Mouse (Mus musculus) ES-Bruce4 (cell line): ENCODE data around the gene Orc3.

ENCODE experiments used
- CTCF ChIP-seq: IDR thresholded peaks from one replicate; pipeline ENCODE4 v1.8.1; 2011; ENCODE audit warnings: low read depth, low read length
- EP300 ChIP-seq: IDR thresholded peaks from 2 replicates; pipeline ENCODE4 v1.6.1; 2011; ENCODE audit warnings: low read depth, low read length; ENCODE audit not compliant: insufficient read depth
- POLR2A ChIP-seq: IDR thresholded peaks from one replicate; pipeline ENCODE4 v1.8.1; 2011; ENCODE audit warnings: low read length; ENCODE audit not compliant: insufficient read depth

DNA sequence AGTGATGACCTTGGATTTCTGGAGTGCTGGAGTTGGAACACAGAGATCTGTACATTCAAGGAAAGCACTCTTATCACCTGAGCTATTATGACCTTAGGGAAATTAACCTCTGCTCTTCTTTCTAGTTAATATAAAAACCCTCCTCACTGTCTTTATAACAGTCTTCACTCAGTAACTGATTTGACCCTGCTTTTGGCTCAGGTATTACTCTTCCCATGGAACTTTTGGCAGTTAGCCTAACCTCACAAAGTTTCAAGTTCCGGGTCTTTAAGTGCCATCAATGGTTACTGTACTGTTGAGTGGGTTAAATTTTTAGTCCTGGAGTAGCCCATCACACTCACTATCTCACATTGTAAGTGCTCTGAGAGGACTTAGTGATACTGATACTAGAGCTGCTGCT is 15.2 kb upstream of the Orc3 start:
- no peak for TF ChIP-seq POLR2A
- no peak for TF ChIP-seq CTCF
- no peak for TF ChIP-seq EP300
